Mouse (Mus musculus) gastrocnemius, postnatal 14 days (tissue): ENCODE results near the gene Mroh2a. TPM values are rescaled to one million over a fixed set of nuclear protein-coding genes. Genes with fewer than 3 reads are reported as not detected.

ENCODE experiments used
- DNase-seq: peaks from one replicate; pipeline ENCODE4 v3.0.0; 2021; ENCODE audit warnings: mixed read lengths
- intact Hi-C: fragments of 180-260 bp; cut with DNase I; formaldehyde crosslinking; loops from one replicate; pipeline ENCODE4 v1.15.1; 2025; ENCODE audit warnings: low total_unique reads
- total RNA-seq, 2 experiments: library from RNA; stranded (reverse); gene quantifications; 2 replicates each; pipeline ENCODE4 v1.2.3; 2021

Mroh2a gene
- total RNA-seq, 2 experiments from 2014 or later: not detected

DNA sequence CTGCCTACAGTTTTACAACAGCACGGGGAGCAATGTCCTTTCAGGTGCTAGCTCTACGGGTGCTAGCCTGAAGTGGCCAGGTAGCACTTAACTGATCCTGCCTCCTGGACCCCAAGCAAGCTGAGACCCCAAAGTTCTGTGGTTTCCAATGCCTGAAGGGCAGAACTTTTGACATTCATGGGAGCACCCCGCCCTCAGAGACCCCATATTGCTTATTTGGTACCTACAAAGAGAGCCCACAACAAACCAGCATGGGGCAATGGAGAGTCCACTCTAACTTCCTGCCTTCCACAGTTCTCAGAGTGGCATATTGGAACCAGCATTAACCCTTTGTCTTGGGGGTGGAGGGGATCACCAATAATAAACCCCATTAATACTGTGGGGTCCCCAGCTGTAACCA lies 46.5 kb downstream of the Mroh2a start:
- intact Hi-C loops: no loop called here
- DNase-seq: no peak

DNA sequence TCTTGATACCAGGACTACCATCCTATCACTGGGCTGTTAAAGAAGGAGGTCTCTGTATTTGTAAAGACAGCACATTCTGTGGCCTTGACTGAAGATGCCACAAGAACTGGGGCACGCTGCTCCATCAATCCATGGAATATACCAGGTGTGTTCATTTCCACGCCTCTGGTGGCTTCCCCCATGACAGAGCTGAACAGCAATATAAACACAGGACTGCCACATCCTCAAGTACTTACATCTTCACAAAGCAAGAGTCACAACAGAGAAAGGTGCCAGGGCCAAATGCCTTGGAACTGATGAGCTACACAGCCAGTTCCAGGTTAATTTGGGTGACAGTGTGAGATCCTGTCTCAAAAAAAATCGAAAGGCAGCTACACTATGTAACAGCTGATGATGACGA lies 47.0 kb downstream of the Mroh2a start:
- intact Hi-C loops: no loop called here
- no peak for DNase-seq

DNA sequence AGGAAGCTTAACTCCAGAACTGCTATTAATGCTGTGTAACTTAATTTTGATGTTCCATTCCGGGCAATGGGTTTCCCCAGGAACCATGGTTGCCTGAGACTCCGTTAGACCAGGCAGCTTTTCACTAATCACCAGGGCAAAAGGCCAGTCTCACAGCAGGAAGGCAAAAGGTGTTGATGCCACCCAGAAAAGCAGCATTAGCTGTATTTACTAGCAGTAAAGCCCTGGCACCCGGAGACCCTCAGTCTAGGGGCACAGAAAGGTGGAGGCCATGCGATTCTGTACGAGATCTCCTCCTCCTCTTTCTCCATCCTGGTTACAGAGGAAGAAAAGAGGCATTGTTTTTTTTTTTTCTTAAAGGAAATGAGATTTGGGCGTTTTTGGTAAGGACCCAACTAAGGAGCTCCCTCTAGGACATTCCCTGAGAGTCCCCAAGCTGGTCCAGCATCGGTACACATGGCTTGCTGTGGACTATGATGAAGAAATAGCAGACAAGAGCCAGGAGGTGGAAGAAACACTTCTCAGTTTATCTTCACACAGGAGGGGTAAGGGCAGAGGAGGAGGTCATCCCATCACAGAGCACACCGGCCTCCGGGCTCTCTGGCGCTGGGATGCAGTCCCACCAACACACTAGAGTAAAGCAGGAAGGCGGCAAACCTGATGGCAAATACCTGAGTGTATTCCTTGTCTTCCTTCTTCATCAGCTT lies 47.7 kb downstream of the Mroh2a start:
- no peak for DNase-seq
- intact Hi-C loops: no loop called here

DNA sequence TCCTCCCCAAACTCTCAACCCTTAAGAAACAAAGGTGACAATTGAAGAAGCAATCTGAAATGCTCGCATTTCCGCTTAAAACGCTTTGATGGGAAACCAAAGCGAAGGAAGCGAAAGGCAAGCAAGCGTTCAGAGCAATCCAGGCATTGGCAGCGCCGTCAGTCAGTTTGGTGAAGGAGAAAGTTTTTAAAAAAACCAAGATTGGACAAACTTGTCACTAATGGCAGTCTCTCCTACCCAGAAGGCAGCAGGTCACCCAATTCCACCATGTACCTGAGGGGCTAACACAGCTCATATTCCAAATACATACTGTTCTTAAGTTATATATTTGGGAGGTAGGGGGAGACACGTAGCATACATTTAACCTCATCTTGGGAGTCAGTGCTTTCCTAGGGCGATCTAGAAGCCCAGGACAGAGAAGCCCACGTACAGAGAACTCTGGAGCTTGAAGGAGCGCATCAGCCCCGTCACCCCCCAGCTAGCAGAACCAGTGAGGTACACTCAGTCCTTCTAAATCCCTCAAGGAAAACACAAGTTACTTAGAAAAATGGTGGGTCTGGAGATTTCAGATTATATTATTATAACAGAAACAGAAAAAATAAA lies 48.4 kb downstream of the Mroh2a start:
- DNase-seq: no peak
- intact Hi-C loops: no loop called here

DNA sequence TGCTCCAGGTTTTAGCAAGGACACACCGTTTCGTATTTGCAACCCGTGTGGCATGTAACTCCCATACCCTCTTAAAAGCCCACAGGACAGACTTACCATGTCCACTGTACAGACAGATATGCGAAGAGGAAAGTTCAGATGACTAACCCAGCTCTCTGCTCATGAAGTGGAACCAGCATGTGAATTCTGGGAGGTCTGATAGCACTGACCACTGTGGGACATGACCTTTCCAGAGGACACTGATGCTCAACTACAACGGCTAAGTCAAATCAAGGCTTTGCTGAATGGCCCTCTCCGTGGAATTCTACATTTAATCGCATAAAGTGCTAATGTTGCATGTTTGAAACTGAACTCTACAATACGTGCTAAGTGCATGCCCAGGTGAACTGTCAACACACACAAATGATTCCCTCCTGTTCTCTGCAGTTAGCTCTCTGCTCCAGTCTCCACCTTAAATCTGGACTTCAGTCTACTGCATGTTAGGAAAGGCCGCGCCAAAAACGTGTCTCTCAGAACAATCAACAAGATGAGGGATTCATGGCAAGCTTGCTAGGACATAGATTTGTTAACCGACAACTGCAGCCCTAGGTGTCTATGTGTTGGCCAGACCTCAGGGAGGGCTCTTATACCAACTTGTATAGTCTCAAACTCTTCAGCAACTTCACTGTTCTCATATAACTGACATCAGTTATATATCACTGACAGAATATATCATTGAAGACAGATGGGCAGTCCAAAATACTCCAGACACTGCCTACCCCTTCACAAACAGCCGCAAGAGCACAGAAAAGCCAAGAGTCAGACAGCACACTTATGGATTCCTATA lies 49.1 kb downstream of the Mroh2a start:
- DNase-seq: no peak
- intact Hi-C loops: no loop called here

DNA sequence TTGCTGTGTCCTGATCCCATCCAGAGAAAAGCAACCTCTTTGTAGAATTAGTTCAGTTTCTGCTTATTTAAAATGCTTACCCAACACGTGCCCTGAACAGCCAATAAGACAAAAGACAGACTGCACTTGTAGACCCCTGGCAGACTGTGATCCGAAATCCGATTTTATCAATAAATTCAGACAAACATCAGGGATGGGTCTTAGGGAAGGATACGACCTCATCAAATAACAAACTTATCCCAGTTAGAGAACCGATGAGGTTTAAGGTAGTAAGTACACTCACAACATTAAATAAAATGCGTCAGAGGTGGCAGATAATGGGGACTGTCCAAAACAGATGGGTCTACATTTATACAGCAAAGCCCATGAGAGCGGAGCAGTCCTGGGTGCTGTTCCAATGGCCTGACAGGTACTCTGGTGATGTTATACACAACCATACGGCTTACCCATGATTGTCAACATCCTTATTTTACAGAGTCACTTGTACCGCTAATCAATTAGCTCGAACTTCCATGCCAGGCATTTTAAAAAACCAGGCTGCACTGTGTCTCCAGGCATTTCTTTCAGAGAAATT lies 49.8 kb downstream of the Mroh2a start:
- intact Hi-C loops: no loop called here
- DNase-seq: no peak

DNA sequence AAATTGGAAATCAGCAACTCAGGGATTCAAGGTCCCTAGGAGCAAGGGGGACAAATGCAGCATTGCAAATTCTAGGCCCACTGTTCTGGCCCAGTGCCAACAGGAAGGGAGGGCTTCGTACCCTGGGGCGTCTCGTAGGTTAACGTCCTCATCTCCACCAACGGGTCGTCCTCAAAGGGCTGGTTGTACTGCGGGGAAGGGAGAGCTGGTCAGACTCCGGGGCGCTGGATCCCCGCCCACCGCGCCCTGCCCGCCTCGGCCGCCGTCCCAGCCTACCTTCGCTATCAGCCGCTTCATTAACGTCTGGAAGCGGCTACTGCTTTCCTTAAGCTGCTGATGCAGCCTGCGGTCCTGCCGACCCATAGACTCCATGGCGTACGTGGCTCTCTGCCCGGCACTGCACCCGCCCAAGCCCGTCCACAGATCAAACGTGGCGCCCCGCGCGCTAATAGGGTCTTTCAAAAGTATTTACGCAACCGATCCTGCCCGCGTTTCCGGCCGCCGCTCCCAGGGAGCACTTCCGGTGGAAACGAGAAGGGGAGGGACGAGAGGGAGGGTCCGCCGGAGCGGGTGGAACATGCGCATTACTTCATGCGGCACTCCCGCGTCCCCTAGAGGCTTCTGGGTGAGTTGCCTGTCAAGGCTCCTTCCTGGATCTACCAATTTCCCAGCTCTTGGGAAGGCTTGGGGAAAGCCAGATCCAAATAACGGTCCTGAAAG lies 50.5 kb downstream of the Mroh2a start, which contains the start of the genes Hjurp and Trpm8:
Hjurp (minus strand) TSS at position 536 of the 720 bp plus-strand sequence.
Trpm8 (plus strand) TSS at position 564 of the 720 bp plus-strand sequence.
- peak; percentile 100 for DNase-seq
- intact Hi-C loops: no loop called here

DNA sequence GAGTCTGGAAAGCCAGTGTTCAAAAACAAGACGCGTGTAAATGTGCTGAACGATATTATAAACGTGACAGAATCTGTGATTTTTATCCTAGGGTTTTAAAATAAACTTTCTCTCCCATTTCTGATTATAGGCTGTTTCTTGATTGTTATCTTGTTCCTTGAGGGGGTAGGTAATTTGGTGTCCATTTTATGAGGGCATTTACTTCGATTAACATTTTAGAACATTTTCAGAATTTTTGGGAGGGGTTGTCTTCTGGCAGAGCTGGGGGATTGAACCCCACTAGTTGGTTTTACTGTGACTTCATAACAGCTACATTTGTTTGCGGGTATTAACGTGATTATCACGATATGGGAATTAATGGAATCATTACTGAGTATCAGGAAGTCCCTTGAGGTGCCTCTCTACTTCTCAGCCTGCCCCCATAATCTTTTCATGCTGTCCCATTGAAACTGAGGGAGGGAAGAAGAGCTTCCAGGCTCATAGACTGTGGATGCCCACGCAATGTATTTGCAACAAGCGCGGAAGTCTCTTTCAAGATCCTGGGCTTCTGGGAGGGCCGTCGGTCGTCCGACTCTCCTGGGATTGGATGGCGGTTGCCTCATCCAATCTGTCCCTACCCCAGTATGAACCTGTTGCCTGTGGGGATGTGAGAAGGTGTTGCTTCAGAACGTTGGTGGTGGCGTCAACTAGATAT lies 51.2 kb downstream of the Mroh2a start:
- intact Hi-C loops: no loop called here
- DNase-seq: no peak

DNA sequence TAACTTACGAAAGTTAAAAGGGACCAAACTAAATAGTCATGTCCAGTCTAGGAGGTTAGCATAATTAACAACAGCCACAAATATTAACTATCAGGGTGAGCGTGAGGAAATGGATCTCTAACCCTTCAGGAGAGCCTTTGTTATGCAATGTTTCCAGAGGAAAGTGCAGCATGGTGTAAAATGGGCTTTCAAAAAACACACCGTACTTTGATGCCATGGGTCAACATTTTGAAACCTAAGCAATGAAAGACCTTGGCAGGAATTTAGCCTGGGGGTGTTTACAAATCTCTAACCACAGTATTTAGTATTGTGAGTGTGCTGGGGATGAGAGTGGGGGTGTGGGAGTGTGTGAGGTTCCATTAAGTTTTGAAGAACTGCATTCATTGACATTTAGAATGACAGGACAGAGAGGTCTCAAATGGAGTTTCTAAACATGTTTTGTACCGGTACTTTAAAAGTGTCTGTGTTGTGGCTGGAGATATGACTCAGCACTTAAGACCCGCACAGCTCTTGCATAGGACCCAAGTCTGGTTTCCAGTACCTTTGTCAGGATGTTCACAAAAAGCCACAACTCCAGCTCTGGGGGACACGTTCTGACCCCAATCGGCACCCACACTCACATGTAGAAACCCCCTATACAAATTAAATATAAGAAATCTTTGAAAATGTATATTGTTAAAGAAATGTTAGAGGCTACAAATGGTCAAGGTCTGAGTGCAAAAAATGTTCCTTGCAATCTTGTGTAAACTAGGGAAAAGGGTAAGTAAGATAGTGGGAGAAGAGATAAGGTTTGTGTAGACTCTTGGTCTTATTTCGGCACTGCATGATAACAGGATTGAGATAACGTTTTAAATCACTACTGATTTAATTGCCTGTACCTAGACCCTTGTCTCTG lies 52.6 kb downstream of the Mroh2a start:
- DNase-seq: no peak
- intact Hi-C loops: no loop called here

DNA sequence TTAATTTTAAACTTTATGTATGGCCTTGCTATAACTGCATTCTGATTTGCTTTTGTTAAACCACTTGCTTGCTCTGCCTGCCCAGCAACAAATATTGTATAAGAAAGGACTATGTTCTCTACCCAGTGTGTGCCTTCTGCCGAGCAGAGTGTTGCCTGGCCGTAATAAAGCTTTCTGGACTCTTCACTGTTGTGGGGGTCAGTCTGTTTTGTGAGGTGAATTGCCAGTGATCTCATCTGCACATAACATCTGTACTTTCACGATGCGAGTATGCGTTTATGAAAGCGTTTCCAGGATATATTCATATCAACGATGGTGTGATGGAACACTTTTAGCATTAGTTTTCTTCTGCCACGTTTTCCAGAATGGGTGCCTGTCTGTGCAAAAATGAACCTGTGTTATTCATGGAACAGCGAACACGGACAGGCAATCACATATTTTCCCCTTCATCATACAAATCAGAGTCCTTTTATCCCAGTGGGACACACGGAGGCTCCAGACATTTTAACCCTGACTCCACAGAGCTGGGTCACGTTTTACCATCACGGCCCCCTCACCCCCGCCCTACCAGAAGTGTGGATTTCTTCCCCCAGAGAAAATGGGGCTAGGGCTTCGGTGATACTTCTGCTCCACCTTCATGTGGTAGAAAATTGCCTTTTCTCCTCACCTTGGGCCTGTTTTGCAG lies 53.4 kb downstream of the Mroh2a start:
- intact Hi-C loops: no loop called here
- no peak for DNase-seq

DNA sequence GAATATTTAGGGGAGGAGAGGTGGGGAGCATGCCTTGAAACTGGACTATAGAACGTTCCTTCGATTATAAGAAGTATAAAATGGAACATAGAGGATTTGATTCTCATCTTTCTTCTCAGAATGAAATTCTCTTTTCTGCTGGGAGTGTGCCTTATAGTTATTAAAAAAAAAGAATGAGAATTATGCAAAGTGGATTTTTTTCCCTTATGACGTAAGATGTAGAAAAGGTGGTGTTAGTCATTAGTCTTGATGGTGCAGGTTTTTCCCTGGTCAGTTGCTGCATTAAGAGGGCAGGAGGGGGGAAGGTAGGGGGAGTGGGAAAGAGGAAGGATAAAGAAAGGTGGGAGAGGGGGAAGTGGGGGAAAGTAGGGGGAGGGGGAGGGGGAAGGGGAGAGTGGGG lies 55.5 kb downstream of the Mroh2a start:
- intact Hi-C loops: no loop called here
- no peak for DNase-seq

DNA sequence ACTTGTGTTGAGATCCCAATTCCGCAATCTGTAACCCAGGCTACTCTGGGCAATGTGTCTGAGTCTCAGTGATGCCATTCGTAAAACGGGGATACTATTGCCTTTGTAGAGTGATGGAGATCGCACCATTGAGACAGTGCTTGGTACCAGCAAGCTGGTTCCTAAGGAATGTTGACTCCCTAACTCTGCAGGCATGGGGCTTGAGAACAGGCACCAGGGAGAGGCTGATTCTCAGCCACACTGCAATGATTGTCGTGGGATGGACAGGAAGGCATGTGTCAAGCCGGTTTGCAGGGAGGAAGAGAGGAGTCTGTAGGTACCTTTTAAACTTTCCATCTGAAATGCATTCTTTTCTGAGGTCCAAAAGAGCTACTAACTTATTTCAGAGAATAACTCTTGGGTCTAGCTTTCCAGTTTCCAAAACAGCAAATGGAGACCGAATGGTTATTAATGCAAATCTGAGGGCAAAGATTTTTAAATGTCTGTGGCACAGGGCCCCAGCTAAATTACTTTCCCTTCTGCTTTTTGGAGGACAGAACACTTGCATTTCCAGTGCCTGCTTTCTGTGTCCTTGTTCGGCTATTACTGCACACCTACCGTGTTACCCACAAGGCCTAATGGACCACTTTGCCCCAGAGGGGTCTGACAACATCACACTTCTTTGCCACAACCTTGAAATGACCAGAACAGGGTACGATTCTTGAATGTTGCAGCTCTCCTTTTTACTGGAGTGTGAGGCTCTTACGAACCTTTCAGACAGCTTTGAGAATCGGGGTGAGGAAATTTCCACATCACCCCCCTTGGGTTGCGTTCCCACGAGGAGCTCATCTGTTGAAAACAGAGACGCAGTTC lies 56.8 kb downstream of the Mroh2a start:
- intact Hi-C loops: no loop called here
- DNase-seq: no peak

DNA sequence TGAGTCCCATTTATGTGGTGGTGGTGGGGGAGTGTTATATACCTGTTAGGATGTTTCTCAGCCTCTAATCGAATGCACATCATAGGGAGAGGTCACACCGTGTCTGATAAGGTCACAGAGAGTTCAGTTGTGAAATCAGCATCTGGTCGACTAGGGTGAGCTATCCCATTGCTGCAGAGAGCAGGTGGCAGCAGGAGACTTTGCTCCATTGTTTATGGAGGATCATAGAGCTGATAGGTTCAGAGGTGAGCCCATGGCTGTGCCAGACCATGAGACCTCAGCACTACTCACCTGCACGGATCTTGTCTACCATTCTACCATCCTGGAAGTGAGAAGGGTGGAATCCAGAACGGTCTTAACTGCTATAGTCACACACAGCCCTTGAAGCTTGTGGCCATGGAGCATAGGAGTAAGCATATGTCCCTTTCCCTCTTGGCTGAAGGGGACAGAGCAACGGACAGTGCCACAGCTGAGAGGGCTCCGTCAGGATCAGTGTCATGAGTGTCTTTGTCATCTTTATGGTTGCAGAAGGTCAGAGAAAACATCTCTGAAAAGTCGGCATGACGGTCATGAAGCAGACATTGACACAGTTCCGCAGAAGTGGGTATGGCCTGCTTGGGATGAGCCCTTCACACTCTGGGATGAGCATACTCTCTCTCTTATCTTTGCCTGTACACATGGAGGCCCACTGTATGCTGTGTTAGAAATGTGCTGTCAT lies 57.6 kb downstream of the Mroh2a start:
- no peak for DNase-seq
- intact Hi-C loops: no loop called here

DNA sequence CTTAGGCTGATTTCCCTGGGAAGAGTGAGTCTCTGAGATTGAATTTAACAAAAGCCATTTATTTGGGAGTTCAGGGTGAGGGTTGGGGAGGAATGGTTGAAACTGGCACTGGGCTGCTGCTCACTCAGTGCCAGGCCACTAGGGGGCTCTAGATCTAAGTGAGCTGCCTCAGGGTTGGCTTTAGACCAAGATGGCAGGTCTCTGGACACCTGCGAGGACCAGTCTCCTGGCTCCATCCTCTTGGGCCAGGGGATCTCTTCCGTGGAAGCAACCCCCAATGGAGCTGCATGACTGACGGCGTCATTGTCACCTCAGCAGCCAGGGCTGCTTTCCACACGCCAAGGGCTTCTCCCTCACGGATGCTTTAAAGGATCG lies 58.1 kb downstream of the Mroh2a start:
- no peak for DNase-seq
- intact Hi-C loops: no loop called here

DNA sequence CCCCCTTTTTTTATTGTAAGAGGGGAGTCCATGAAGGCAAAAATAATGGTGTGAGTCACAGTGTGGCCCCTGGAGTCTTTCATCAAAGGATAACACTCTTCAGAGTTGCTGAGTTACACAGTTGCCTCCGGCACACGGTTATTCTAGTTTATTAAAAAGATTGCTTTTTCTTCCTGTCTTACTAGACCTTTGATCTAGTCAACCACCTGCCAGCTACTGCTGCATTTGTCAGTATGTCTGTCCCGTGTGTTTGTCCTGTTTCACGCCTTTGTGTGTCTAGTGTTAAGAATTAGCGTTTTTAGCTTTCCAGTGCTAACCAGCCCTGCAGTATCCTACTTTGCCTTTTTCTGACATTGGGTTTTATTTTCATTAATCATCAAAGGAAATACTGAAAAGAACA lies 58.9 kb downstream of the Mroh2a start:
- intact Hi-C loops: no loop called here

More for the DNA sequence above, 58.9 kb downstream of the Mroh2a start:
- no peak for DNase-seq
